Mouse (Mus musculus) neural tube, embryonic 15.5 days (tissue): ENCODE results near the gene Oxnad1. TPM values are rescaled to one million over a fixed set of nuclear protein-coding genes. Genes with fewer than 3 reads are reported as not detected.
A peak's percentile ranks its signal among the peaks of the same experiment; 100 is the strongest.
"Not testable (repeated sequence)": the region's sequence is repeated elsewhere in the genome, so short reads cannot be mapped to it uniquely, and the experiment has no call there.

Experiments
- ATAC-seq: fragments of 200-750 bp; cut with Nextera tagmentation; 2 replicates; pipeline ENCODE4 v1.8.0; 2017; ENCODE audit warnings: mild to moderate bottlenecking, moderate TSS enrichment, moderate library complexity; ENCODE audit not compliant: low FRiP score
- H3K27ac ChIP-seq: fragments of 300-500 bp; sonication (generic); replicated peaks from 2 replicates; pipeline ENCODE4 v1.5.1; 2015; ENCODE audit warnings: mild to moderate bottlenecking, inconsistent platforms
- H3K27me3 ChIP-seq: fragments of 300-500 bp; sonication (generic); replicated peaks from 2 replicates; pipeline ENCODE4 v1.6.1; 2015; ENCODE audit warnings: inconsistent platforms
- H3K36me3 ChIP-seq: fragments of 300-500 bp; sonication (generic); 2 replicates; pipeline ENCODE4 v1.6.1; 2015; ENCODE audit warnings: inconsistent platforms
- H3K4me1 ChIP-seq: fragments of 300-500 bp; sonication (generic); 2 replicates; pipeline ENCODE4 v1.6.1; 2015; ENCODE audit warnings: inconsistent platforms
- H3K4me2 ChIP-seq: fragments of 300-500 bp; sonication (generic); 2 replicates; pipeline ENCODE4 v1.6.1; 2015; ENCODE audit warnings: inconsistent platforms, mild to moderate bottlenecking, moderate library complexity
- H3K4me3 ChIP-seq: fragments of 300-500 bp; sonication (generic); replicated peaks from 2 replicates; pipeline ENCODE4 v1.5.1; 2015; ENCODE audit warnings: mild to moderate bottlenecking, inconsistent platforms
- H3K9ac ChIP-seq: fragments of 300-500 bp; sonication (generic); replicated peaks from 2 replicates; pipeline ENCODE4 v1.6.1; 2015; ENCODE audit warnings: mild to moderate bottlenecking, inconsistent platforms
- H3K9me3 ChIP-seq: fragments of 300-500 bp; sonication (generic); replicated peaks from 2 replicates; pipeline ENCODE4 v1.6.1; 2016; ENCODE audit warnings: inconsistent platforms
- WGBS: fragments of 180-500 bp; shearing (Covaris S2); methylation state at CpG from one replicate; pipeline ENCODE4 v1.1.7; 2015; ENCODE audit warnings: mixed read lengths; 5-methylcytosine and 5-hydroxymethylcytosine counted together
- polyA plus RNA-seq: library from polyadenylated mRNA; unstranded; fragments of >200 nt; fragmentation: Nextera tagmentation; extraction: Ambion mirVana; gene quantifications from 2 replicates; pipeline ENCODE4 v1.2.1, GENCODE M21; 2015

Gene Oxnad1
- polyA plus RNA-seq, 1 experiment from 2014 or later, result 21.6 TPM

- ATAC-seq, result no peak
- Histone ChIP-seq H3K9ac (no peak overlapping the region), H3K36me3 (no peaks in the 10 kb centered on the region)
These were observed 12.4 kb upstream of the Oxnad1 start for GRCm38 (mm10) chr14:32072807-32073206.

GRCm38 (mm10) chr14:32073211-32073685 is 11.9 kb upstream of the Oxnad1 start:
- H3K36me3 ChIP-seq, result no peaks in the 10 kb centered on the region
- H3K27ac ChIP-seq, result no peak overlapping the region
- H3K4me2 ChIP-seq, result no peak overlapping the region
- H3K4me3 ChIP-seq, result no peak overlapping the region
- no peaks in the 10 kb centered on the region for H3K27me3 ChIP-seq
- no peaks in the 10 kb centered on the region for H3K9me3 ChIP-seq
- H3K4me1 ChIP-seq, result no peaks in the 10 kb centered on the region
- WGBS, result 78% methylated on average over 8 of the region's 8 CpGs
- no peak overlapping the region for H3K9ac ChIP-seq
- no peak for ATAC-seq

More at GRCm38 (mm10) chr14:32072807-32073206, 12.4 kb upstream of the Oxnad1 start:
- H3K27me3 ChIP-seq, result no peaks in the 10 kb centered on the region
- H3K4me2 ChIP-seq, result no peak overlapping the region
- no peak overlapping the region for H3K4me3 ChIP-seq
- no peaks in the 10 kb centered on the region for H3K4me1 ChIP-seq
- H3K27ac ChIP-seq, result no peak overlapping the region
- H3K9me3 ChIP-seq, result no peaks in the 10 kb centered on the region

- Histone ChIP-seq H3K4me1 (no peaks in the 10 kb centered on the region), H3K36me3 (no peaks in the 10 kb centered on the region), H3K9ac (no peak overlapping the region), H3K9me3 (no peaks in the 10 kb centered on the region), H3K27ac (no peak overlapping the region), H3K4me3 (no peak overlapping the region), H3K4me2 (no peak overlapping the region), H3K27me3 (no peaks in the 10 kb centered on the region)
- ATAC-seq, result no peak
- WGBS, result 68% methylated on average over 7 of the region's 7 CpGs
These were observed 11.3 kb upstream of the Oxnad1 start for GRCm38 (mm10) chr14:32073901-32074300.

GRCm38 (mm10) chr14:32076896-32077575 is 8.1 kb upstream of the Oxnad1 start:
- Histone ChIP-seq H3K27me3 (no peaks in the 10 kb centered on the region), H3K9ac (no peak overlapping the region), H3K4me1 (no peaks in the 10 kb centered on the region), H3K4me2 (no peak overlapping the region), H3K36me3 (peaks cover 13% of the 10 kb centered on the region), H3K9me3 (no peaks in the 10 kb centered on the region), H3K27ac (no peak overlapping the region), H3K4me3 (no peak overlapping the region)
- WGBS, result 49% methylated on average over 8 of the region's 8 CpGs
- peak; percentile 59; the same call in 1 of the 2 replicates for ATAC-seq

DNA sequence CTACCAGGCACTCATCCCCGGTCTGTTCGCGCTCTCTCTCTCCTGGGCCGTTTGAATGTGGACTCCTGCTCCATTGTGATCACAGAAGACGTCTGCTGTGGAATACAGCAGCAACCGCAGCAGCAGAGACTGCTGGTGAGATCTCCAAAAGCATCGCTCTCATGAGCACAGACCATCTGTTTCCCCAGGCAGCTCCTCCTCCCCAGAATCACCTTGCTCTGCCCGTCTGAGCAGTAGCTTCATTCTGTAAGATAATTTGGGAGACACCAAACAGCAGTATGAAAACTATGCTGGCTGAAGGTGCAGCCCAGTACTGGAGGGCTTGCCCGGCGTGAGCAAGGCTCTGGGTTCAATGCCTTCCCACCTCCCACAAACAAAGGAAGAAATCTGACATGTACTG is 4.1 kb upstream of the Oxnad1 start:
- WGBS, result 83% methylated on average over 10 of the region's 10 CpGs
- H3K36me3 ChIP-seq, result peaks cover 23% of the 10 kb centered on the region
- ATAC-seq, result no peak
- no peak overlapping the region for H3K9ac ChIP-seq
- H3K4me3 ChIP-seq, result no peak overlapping the region
- peaks cover 7% of the 10 kb centered on the region for H3K4me1 ChIP-seq
- no peaks in the 10 kb centered on the region for H3K9me3 ChIP-seq
- H3K27me3 ChIP-seq, result no peaks in the 10 kb centered on the region
- H3K27ac ChIP-seq, result no peak overlapping the region
- H3K4me2 ChIP-seq, result no peak overlapping the region

DNA sequence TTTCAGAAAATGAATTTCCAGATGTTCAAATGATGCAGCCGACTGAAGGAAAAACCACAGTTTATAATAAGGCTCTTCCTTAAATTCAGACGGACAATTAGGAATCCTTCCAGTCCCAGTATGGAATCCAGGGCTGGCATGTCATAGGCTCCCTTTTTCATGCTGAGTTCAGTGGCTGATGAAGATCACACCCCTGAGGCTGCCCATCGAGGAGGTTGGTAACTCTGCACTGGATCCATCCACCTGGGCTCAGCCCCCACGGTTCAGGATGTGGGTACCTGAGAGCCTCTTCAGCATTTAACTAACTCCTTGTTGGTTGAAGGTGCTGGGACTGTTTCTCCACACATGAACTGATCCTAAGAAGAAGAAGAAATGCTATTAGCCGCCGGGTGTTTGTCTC is 2.3 kb upstream of the Oxnad1 start:
- 96% methylated on average over 6 of the region's 6 CpGs for WGBS
- H3K4me1 ChIP-seq, result peaks cover 20% of the 10 kb centered on the region
- H3K27ac ChIP-seq, result no peak overlapping the region
- H3K9ac ChIP-seq, result no peak overlapping the region
- no peak overlapping the region for H3K4me2 ChIP-seq
- H3K27me3 ChIP-seq, result no peaks in the 10 kb centered on the region
- no peaks in the 10 kb centered on the region for H3K9me3 ChIP-seq
- no peak for ATAC-seq
- peaks cover 23% of the 10 kb centered on the region for H3K36me3 ChIP-seq
- H3K4me3 ChIP-seq, result no peak overlapping the region

DNA sequence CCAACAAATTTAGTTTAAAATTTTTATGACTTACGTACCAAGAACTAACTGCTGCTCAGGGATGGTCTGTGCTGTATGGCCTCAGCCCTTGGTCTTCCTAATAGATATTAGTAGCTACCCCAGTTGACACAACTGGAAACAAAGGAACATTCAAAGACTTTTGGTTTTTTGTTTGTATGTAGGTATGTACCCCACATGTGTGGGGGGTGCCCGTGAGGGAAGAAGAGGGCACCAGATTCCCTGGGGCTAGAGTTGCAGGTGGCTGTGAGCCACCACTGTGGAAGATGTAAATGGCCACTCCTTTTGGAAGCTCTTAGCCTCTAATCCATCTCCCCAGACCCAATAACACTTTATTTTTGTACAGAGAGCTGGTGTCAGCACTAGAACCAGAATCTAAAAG is 1.7 kb upstream of the Oxnad1 start:
- ATAC-seq, result no peak
- Histone ChIP-seq H3K9me3 (no peaks in the 10 kb centered on the region), H3K27ac (no peak overlapping the region), H3K4me2 (no peak overlapping the region), H3K27me3 (no peaks in the 10 kb centered on the region), H3K9ac (no peak overlapping the region), H3K36me3 (peaks cover 23% of the 10 kb centered on the region), H3K4me1 (peaks cover 20% of the 10 kb centered on the region), H3K4me3 (no peak overlapping the region)
- 94% methylated on average over 2 of the region's 2 CpGs for WGBS

- peak within 1 kb of the TSS; percentile 89 for H3K27ac ChIP-seq
- peaks cover 20% of the 10 kb centered on the region for H3K4me1 ChIP-seq
- no peaks in the 10 kb centered on the region for H3K27me3 ChIP-seq
- H3K4me3 ChIP-seq, result peak within 1 kb of the TSS; percentile 82
- H3K9ac ChIP-seq, result peak within 1 kb of the TSS; percentile 72
- under 1% methylated on average over 43 of the region's 43 CpGs for WGBS
- H3K9me3 ChIP-seq, result no peaks in the 10 kb centered on the region
- peak within 1 kb of the TSS; percentile 66 for H3K4me2 ChIP-seq
- peaks cover 21% of the 10 kb centered on the region for H3K36me3 ChIP-seq
- peak; percentile 97 for ATAC-seq
These were observed 470 bp downstream of the Oxnad1 start, which contains the start of gene Dph3 for GRCm38 (mm10) chr14:32085486-32086201. TSS of gene Dph3 (minus strand) at chr14:32085729.

GRCm38 (mm10) chr14:32086226-32086625 is 1.1 kb downstream of the Oxnad1 start:
- H3K9ac ChIP-seq, result peak overlapping the region; percentile 69
- ATAC-seq, result no peak
- WGBS, result 19% methylated on average over 8 of the region's 8 CpGs
- peaks cover 20% of the 10 kb centered on the region for H3K4me1 ChIP-seq
- H3K4me3 ChIP-seq, result peak overlapping the region; percentile 82
- no peaks in the 10 kb centered on the region for H3K9me3 ChIP-seq
- peaks cover 17% of the 10 kb centered on the region for H3K36me3 ChIP-seq
- no peaks in the 10 kb centered on the region for H3K27me3 ChIP-seq
- peak overlapping the region; percentile 89 for H3K27ac ChIP-seq
- H3K4me2 ChIP-seq, result peak overlapping the region; percentile 66

- H3K4me2 ChIP-seq, H3K27me3 ChIP-seq, H3K4me3 ChIP-seq, H3K9ac ChIP-seq, H3K9me3 ChIP-seq, ATAC-seq, H3K27ac ChIP-seq: not testable (repeated sequence)
- H3K36me3 ChIP-seq, result peaks cover 12% of the 10 kb centered on the region
- 90% methylated on average over 7 of the region's 7 CpGs for WGBS
- peaks cover 20% of the 10 kb centered on the region for H3K4me1 ChIP-seq
These were observed 2.5 kb downstream of the Oxnad1 start for GRCm38 (mm10) chr14:32087584-32088248.

DNA sequence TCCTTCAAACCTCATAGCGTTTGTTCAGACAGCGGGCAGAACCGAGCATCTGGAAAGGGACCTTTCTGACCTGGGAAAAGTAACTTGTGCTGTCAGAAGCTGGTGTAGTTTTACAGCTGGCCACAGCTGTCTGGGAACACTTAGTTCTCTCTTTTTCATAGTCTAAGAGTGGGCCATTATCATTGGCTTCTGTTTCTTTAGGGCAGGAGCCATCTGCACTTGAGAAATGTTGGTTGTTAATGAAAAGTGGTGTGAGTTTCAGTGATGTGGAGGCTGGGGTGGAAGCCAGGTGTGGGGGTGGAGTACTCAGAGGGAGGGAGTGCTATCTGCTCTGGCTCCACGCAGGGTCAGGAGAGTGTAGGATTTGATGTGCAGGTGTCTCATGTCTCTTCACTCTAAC is 6.0 kb downstream of the Oxnad1 start:
- Histone ChIP-seq H3K27me3 (no peaks in the 10 kb centered on the region), H3K9me3 (no peaks in the 10 kb centered on the region), H3K9ac (no peak overlapping the region), H3K27ac (no peak overlapping the region), H3K4me2 (no peak overlapping the region), H3K4me3 (no peak overlapping the region), H3K4me1 (peaks cover 13% of the 10 kb centered on the region), H3K36me3 (peaks cover 36% of the 10 kb centered on the region)
- WGBS, result 85% methylated on average over 4 of the region's 4 CpGs
- no peak for ATAC-seq
